Mouse (Mus musculus): ENCODE data around the gene Nup188. TPM values are rescaled to one million over a fixed set of nuclear protein-coding genes. Genes with fewer than 3 reads are reported as not detected.
A peak's percentile ranks its signal among the peaks of the same experiment; 100 is the strongest.

Gene Nup188
- total RNA-seq, 1 experiment from 2014 or later = 40.5 TPM

GRCm38 (mm10) chr2:30256616-30257350 is 29.4 kb upstream of the Nup188 start:
- no peak for DNase-seq

GRCm38 (mm10) chr2:30257699-30258460 is 28.3 kb upstream of the Nup188 start:
- no peak for DNase-seq

- DNase-seq = peak; percentile 49
These were observed 27.6 kb upstream of the Nup188 start for GRCm38 (mm10) chr2:30258600-30258999.

DNA sequence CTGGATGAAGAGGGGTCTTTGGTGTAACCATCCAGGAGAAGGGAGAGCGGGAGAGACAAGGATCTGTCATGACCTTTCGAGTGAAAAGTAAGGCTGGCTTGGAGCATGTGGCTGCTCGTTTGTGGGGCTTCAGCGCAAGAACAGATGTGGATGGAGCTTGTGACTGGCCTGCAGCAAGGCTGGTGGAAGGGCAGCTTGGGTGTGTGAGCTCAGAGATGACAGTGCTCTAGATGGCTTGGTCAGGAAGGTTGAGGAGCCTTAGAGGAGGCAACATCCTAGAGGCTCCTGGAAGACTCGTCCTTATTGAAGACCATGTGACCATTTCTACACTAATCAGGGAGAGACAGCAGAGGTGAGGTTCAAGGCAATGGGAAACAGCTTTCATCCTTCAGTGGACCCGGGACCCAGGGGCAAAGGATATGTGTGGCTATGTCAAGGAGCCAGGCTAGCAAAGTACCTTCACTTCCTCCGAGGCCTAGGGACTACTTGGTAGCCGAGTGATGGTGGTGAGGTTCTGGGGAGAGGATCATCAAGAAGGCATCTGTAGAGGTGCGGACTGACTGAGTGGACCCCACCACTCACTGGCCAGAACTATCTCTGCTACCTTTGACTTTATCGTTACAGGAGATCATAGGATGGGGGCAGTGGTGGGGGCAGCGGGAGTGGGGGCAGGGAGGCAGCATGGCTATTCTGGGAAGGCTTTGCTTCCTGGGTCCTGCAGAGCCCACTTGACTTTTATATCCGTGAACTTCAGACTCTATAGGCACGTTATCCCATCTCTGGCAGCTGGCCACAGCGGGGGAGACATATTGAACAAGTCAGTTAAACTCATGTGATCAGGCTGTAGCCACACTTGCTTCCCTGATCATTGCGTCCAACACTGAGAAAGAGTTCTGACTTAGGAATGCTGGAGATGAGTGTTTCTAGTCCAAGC is 26.8 kb upstream of the Nup188 start:
- no peak for DNase-seq

- DNase-seq = no peak
These were observed 25.0 kb upstream of the Nup188 start for GRCm38 (mm10) chr2:30261064-30261736.

DNA sequence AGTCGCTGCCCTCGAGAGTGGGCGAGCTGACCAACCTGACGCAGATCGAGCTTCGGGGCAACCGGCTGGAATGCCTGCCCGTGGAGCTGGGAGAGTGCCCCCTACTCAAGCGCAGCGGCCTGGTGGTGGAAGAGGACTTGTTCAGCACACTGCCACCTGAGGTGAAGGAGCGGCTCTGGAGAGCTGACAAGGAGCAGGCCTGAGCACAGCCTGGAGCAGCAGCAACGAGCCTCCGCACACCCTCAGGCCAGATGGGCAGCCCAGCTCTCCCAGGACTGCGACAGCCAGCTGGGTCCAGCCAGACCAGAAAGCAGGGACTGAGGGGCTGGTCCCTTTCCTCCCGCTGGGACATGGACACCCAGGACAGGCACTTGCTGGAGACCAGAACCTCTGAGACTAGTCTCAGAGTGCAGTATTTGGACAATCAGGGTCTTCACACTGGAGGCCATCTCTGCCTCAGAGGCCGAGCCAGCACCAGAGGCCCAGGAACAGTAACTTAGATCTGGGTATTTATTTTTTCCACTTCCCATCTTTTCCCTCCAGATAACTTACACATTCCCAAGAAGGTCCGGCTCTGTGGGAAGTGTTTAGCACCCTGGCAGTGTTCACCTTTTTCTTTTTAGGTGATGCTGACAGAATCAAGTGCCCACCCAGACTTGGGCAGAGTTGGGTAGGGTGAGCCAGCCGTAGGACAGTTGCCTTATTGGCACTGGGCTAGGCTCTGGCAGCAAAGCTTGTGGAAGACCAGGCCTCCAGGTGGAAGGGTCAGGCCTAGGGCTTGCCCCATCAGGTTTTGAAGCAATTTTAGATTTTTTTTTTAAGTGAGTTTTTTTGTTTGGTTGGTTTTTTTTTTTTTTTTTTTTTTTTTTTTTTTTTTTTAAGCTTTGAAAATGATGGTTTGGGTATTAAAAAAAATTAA is 24.0 kb upstream of the Nup188 start:
- DNase-seq = no peak

- DNase-seq = peak; percentile 80
These were observed 23.3 kb upstream of the Nup188 start for GRCm38 (mm10) chr2:30262840-30263441.

DNA sequence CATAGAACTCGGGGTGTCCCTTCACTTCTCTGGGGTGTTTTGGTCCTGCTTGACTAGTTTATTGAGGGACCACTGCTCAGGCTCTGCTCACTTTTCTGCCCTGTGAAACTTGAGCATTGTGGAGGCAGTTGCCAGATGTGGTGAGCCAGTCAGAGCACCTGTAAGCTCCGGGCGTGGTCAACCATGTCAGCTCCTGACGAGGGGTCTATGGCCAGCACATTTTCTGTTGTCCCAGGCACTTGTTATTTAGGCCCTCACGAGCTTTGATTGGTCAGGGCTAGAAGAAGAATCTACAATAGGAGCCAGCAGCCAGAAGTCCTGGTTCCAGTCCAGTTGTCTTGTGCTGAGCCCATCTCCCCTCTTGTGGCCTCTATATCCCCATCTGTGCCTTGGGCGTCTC is 22.4 kb upstream of the Nup188 start:
- no peak for DNase-seq

DNA sequence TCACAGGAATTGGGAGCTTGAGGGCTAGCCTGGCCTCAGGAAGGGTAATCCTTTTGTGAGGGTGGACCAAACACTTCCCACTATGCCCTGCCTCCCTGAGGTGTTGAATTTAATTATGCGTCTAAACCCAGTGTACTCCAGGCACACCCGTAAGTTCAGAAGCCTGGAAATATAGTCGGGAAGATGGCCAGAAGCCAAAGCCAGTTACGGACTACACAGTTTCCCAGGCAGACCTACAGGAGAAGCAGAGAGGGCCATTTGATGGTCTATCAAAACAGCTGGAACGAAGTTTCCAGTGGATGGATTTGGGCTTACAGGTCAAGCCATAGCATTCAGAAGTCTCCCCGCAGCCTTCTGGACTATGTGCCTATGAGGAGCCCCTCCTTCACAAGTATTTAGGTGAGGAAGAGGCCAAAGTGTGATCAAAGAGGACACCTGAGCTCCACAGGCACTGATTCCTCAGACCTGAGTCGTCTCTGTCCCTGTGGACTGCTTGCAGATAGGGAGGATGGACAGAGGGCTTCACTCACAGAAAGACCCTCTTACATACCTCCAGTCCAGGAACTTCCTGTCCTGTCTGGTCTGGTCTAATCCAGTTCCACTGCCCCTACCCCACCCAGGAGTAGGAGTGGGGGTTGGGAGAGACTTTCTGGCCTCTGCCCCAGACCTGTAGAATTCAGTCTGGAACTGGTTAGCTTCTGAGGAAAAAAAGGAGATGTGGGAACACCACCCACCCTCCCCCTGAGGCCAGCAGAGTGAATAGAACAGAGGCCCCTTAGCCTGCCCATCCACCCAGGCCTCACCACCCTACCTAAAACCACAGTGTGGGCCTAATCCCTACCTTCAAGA is 21.3 kb upstream of the Nup188 start:
- no peak for DNase-seq

GRCm38 (mm10) chr2:30265767-30266253 is 20.4 kb upstream of the Nup188 start, which contains the start of gene Phyhd1:
Gene Phyhd1 (plus strand): TSS chr2:30266203.
- peak; percentile 86 for DNase-seq

GRCm38 (mm10) chr2:30266392-30266941 is 19.7 kb upstream of the Nup188 start:
- peak; percentile 85 for DNase-seq

GRCm38 (mm10) chr2:30267466-30267865 is 18.7 kb upstream of the Nup188 start:
- no peak for DNase-seq

- peak; percentile 45 for DNase-seq
These were observed 17.8 kb upstream of the Nup188 start for GRCm38 (mm10) chr2:30268371-30268770.

- no peak for DNase-seq
These were observed 16.8 kb upstream of the Nup188 start for GRCm38 (mm10) chr2:30269241-30269990.

GRCm38 (mm10) chr2:30270134-30270533 is 16.1 kb upstream of the Nup188 start:
- DNase-seq = peak; percentile 81

DNA sequence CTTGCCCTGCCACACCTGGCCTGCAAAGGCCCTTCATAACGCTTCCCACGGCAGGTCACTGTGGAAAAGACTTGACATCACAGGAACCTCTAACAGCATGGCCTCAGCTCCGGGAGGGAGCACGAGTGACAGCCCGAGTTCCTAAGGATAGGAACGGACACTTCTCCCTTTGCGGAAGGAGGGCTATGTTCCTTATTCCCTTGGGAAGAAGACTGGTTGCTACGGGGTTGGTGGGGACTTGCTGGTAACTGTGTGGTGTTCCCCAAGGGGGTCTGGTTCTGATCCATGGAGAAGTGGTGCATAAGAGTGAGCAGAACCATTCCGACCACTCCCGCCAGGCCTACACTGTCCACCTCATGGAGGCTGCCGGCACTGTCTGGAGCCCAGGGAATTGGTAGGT is 5.5 kb upstream of the Nup188 start, which contains the start of gene Gm28038:
Gene Gm28038 (plus strand): TSS at position 301 of the 400 bp plus-strand sequence.
- DNase-seq = no peak

GRCm38 (mm10) chr2:30281651-30282050 is 4.5 kb upstream of the Nup188 start:
- peak; percentile 74 for DNase-seq

GRCm38 (mm10) chr2:30283193-30283592 is 3.0 kb upstream of the Nup188 start:
- DNase-seq = peak; percentile 41

Measured in adrenal gland, postnatal 14 days (tissue).